ENCODE assay signal across 8 mouse cellular contexts in genomic region chr14:121053020-121053518, GRCm38 (mm10). TPM values are rescaled to one million over a fixed set of nuclear protein-coding genes. Genes with fewer than 3 reads are reported as not detected.
A peak's percentile ranks its signal among the peaks of the same experiment; 100 is the strongest.
DNase-seq lines count a peak whose midpoint lies in the region; ATAC-seq lines count a peak whose summit lies in the region.

No protein-coding gene starts in this region.

- H3K9me3 ChIP-seq in forebrain, embryonic 15.5 days = no peaks in the 10 kb centered on the region
- H3K9me3 ChIP-seq in intestine, embryonic 14.5 days (ENCODE audit: control insufficient read depth, low read length) = no peaks in the 10 kb centered on the region
- H3K9me3 ChIP-seq in liver, embryonic 13.5 days (replicated peaks) = no peaks in the 10 kb centered on the region
- H3K9me3 ChIP-seq in neural tube, embryonic 15.5 days (replicated peaks) = no peaks in the 10 kb centered on the region

- peak; percentile 32 for DNase-seq in gastrocnemius, postnatal 25 days
- no peak for DNase-seq in gastrocnemius, postnatal 4 days (ENCODE audit: low spot score in 2 of 2)
- DNase-seq in intestine, embryonic 14.5 days (ENCODE audit: low spot score) = peak; percentile 65
- no peak for DNase-seq in liver, embryonic 13.5 days
- no peak for DNase-seq in frontal cortex, postnatal 14 days (ENCODE audit: low spot score in 2 of 2)
- DNase-seq in left cerebral cortex, postnatal 4 days = no peak

- H3K9ac ChIP-seq in forebrain, embryonic 15.5 days (replicated peaks) = no peak overlapping the region
- H3K9ac ChIP-seq in intestine, embryonic 14.5 days (ENCODE audit: low read length) = no peak overlapping the region
- no peak overlapping the region for H3K9ac ChIP-seq in liver, embryonic 13.5 days
- no peak overlapping the region for H3K9ac ChIP-seq in neural tube, embryonic 15.5 days (replicated peaks)

- H3K36me3 ChIP-seq in forebrain, embryonic 15.5 days = no peaks in the 10 kb centered on the region
- no peaks in the 10 kb centered on the region; the same call in 1 of the 2 replicates for H3K36me3 ChIP-seq in intestine, embryonic 14.5 days (ENCODE audit: control insufficient read depth, insufficient read depth, low read length)
- no peaks in the 10 kb centered on the region for H3K36me3 ChIP-seq in liver, embryonic 13.5 days
- H3K36me3 ChIP-seq in neural tube, embryonic 15.5 days = no peaks in the 10 kb centered on the region

- H3K4me1 ChIP-seq in forebrain, embryonic 15.5 days = peaks cover 26% of the 10 kb centered on the region
- peaks cover 28% of the 10 kb centered on the region for H3K4me1 ChIP-seq in intestine, embryonic 14.5 days (replicated peaks; ENCODE audit: control insufficient read depth, insufficient read depth, low read length)
- H3K4me1 ChIP-seq in liver, embryonic 13.5 days (replicated peaks) = peaks cover 35% of the 10 kb centered on the region
- peaks cover 24% of the 10 kb centered on the region for H3K4me1 ChIP-seq in neural tube, embryonic 15.5 days

- H3K27me3 ChIP-seq in forebrain, embryonic 15.5 days = no peaks in the 10 kb centered on the region
- H3K27me3 ChIP-seq in intestine, embryonic 14.5 days (replicated peaks; ENCODE audit: control insufficient read depth, insufficient read depth, low read length) = no peaks in the 10 kb centered on the region
- no peaks in the 10 kb centered on the region for H3K27me3 ChIP-seq in liver, embryonic 13.5 days
- no peaks in the 10 kb centered on the region for H3K27me3 ChIP-seq in neural tube, embryonic 15.5 days (replicated peaks)

- WGBS in forebrain, embryonic 15.5 days = 4% methylated on average over 5 of the region's 5 CpGs
- WGBS in intestine, embryonic 14.5 days = 4% methylated on average over 5 of the region's 5 CpGs
- WGBS in liver, embryonic 13.5 days (ENCODE audit: insufficient replicate concordance) = 11% methylated on average over 5 of the region's 5 CpGs
- WGBS in neural tube, embryonic 15.5 days = 6% methylated on average over 5 of the region's 5 CpGs

- H3K4me2 ChIP-seq in forebrain, embryonic 15.5 days (replicated peaks) = no peak overlapping the region
- H3K4me2 ChIP-seq in intestine, embryonic 14.5 days (ENCODE audit: low read length) = peak overlapping the region; percentile 31
- peak overlapping the region; percentile 46 for H3K4me2 ChIP-seq in liver, embryonic 13.5 days
- no peak overlapping the region for H3K4me2 ChIP-seq in neural tube, embryonic 15.5 days

- intact Hi-C loops in left cerebral cortex, postnatal 4 days (cut with DNase I) = no loop called here

- ATAC-seq in forebrain, embryonic 15.5 days (replicated peaks) = 0 out of 2 replicates have a peak, but pooled peaks have one; percentile 29
- peak; percentile 63 for ATAC-seq in intestine, embryonic 14.5 days (replicated peaks; ENCODE audit: low FRiP score, low TSS enrichment, low read depth)
- peak; percentile 58 for ATAC-seq in liver, embryonic 13.5 days (ENCODE audit: low read depth)
- ATAC-seq in neural tube, embryonic 15.5 days (ENCODE audit: low FRiP score) = no peak

- no peak overlapping the region for H3K4me3 ChIP-seq in forebrain, embryonic 15.5 days
- no peak overlapping the region for H3K4me3 ChIP-seq in intestine, embryonic 14.5 days (ENCODE audit: low read depth, low read length)
- H3K4me3 ChIP-seq in liver, embryonic 13.5 days (replicated peaks) = peak overlapping the region; percentile 4; the same call in 1 of the 2 replicates
- no peak overlapping the region for H3K4me3 ChIP-seq in neural tube, embryonic 15.5 days (replicated peaks)

- H3K27ac ChIP-seq in forebrain, embryonic 15.5 days (replicated peaks) = peak overlapping the region; percentile 25; the same call in 1 of the 2 replicates
- H3K27ac ChIP-seq in intestine, embryonic 14.5 days (ENCODE audit: low read depth) = peak overlapping the region; percentile 75
- H3K27ac ChIP-seq in liver, embryonic 13.5 days = peak overlapping the region; percentile 72
- H3K27ac ChIP-seq in neural tube, embryonic 15.5 days (replicated peaks) = 0 out of 2 replicates have a peak overlapping the region, but pooled peaks have one; percentile 10

RNA-seq across cellular contexts. Expression of gene Farp1, which starts 18.1 kb away (rescaled TPM):
- 1 to 10 TPM; 7.2 to 8.3 TPM for total RNA-seq in gastrocnemius, postnatal 25 days (2021)
- total RNA-seq in gastrocnemius, postnatal 4 days (2021) = 10 to 100 TPM; 64.2 to 65.8 TPM
- 31.1 and 35.6 TPM in 2 replicates for polyA plus RNA-seq in forebrain, embryonic 15.5 days (2015; fragmentation: Nextera tagmentation; extraction: Ambion mirVana)
- polyA plus RNA-seq in intestine, embryonic 14.5 days (2014; fragmentation: Nextera tagmentation; extraction: Ambion mirVana) = 25.9 and 26.1 TPM in 2 replicates
- polyA plus RNA-seq in liver, embryonic 13.5 days (2015; fragmentation: Nextera tagmentation; extraction: Ambion mirVana) = 3.4 and 4.0 TPM in 2 replicates
- polyA plus RNA-seq in neural tube, embryonic 15.5 days (2015; fragmentation: Nextera tagmentation; extraction: Ambion mirVana) = 28.1 and 28.5 TPM in 2 replicates
- total RNA-seq in left cerebral cortex, postnatal 4 days (2021) = 100 to 1,000 TPM; 239 to 257 TPM

Comparison
In these comparisons a context has a peak if more than half of its experiments do, and no peak if none do; other contexts are left out.
1. DNase-seq: peak in gastrocnemius, postnatal 25 days (single experiment) and intestine, embryonic 14.5 days (single experiment); none in gastrocnemius, postnatal 4 days (0 of 2), liver, embryonic 13.5 days (single experiment), frontal cortex, postnatal 14 days (0 of 2) and left cerebral cortex, postnatal 4 days (single experiment).
2. H3K27ac ChIP-seq: peak in every context shown above with its lines; median percentile 75 in intestine, embryonic 14.5 days; 72 in liver, embryonic 13.5 days; 25 in forebrain, embryonic 15.5 days; 10 in neural tube, embryonic 15.5 days.
3. H3K4me2 ChIP-seq: peak in intestine, embryonic 14.5 days (single experiment) and liver, embryonic 13.5 days (single experiment); none in forebrain, embryonic 15.5 days (single experiment) and neural tube, embryonic 15.5 days (single experiment).